Mouse (Mus musculus) lung, embryonic 16.5 days (tissue): ENCODE results near the gene Zfp735. TPM values are rescaled to one million over a fixed set of nuclear protein-coding genes. Genes with fewer than 3 reads are reported as not detected.

Experiments used
- ATAC-seq: fragments of 200-750 bp; cut with Nextera tagmentation; 2 replicates; pipeline ENCODE4 v1.8.0; 2017; ENCODE audit warnings: low read depth, mild to moderate bottlenecking, moderate library complexity
- H3K27ac ChIP-seq: fragments of 300-500 bp; sonication (generic); 2 replicates; pipeline ENCODE4 v1.5.1; 2014; ENCODE audit warnings: mild to moderate bottlenecking, control low read depth, low read length
- H3K27me3 ChIP-seq: fragments of 300-500 bp; sonication (generic); 2 replicates; pipeline ENCODE4 v1.6.1; 2014; ENCODE audit warnings: low read depth, low read length, mixed read lengths; ENCODE audit not compliant: control insufficient read depth, insufficient read depth
- H3K36me3 ChIP-seq: fragments of 300-500 bp; sonication (generic); 2 replicates; pipeline ENCODE4 v1.6.1; 2014; ENCODE audit warnings: low read length; ENCODE audit not compliant: control insufficient read depth, insufficient read depth
- H3K4me1 ChIP-seq: fragments of 300-500 bp; sonication (generic); replicated peaks from 2 replicates; pipeline ENCODE4 v1.6.1; 2014; ENCODE audit warnings: low read length, mixed read lengths; ENCODE audit not compliant: control insufficient read depth, insufficient read depth
- H3K4me2 ChIP-seq: fragments of 300-500 bp; sonication (generic); 2 replicates; pipeline ENCODE4 v1.6.1; 2014; ENCODE audit warnings: low read depth, low read length, control low read depth
- H3K4me3 ChIP-seq: fragments of 300-500 bp; sonication (generic); 2 replicates; pipeline ENCODE4 v1.5.1; 2014; ENCODE audit warnings: mild to moderate bottlenecking, low read length, control low read depth
- H3K9ac ChIP-seq: fragments of 300-500 bp; sonication (generic); 2 replicates; pipeline ENCODE4 v1.6.1; 2014; ENCODE audit warnings: low read length, control low read depth
- H3K9me3 ChIP-seq: fragments of 300-500 bp; sonication (generic); 2 replicates; pipeline ENCODE4 v1.6.1; 2016; ENCODE audit warnings: low read length; ENCODE audit not compliant: control insufficient read depth
- WGBS: fragments of 180-500 bp; shearing (Covaris S2); extraction: QIAGEN DNeasy Blood & Tissue Kit; methylation state at CpG from one replicate; pipeline ENCODE4 v1.1.7; 2014; 5-methylcytosine and 5-hydroxymethylcytosine counted together
- polyA plus RNA-seq: library from polyadenylated mRNA; unstranded; fragments of >200 nt; fragmentation: Nextera tagmentation; extraction: Ambion mirVana; gene quantifications from 2 replicates; pipeline ENCODE4 v1.2.1, GENCODE M21; 2015

The Zfp735 gene
- not detected in 2 replicates for polyA plus RNA-seq

GRCm38 (mm10) chr11:73688478-73688877, at the start of gene Zfp735:
Gene Zfp735 (plus strand): TSS chr11:73688778.
- H3K9me3 ChIP-seq, result no peaks in the 10 kb centered on the region
- no peak within 1 kb of the TSS for H3K27ac ChIP-seq
- WGBS, result 71% methylated on average over 2 of the region's 2 CpGs
- H3K4me3 ChIP-seq, result no peak within 1 kb of the TSS
- no peak for ATAC-seq
- no peaks in the 10 kb centered on the region for H3K4me1 ChIP-seq
- no peaks in the 10 kb centered on the region for H3K27me3 ChIP-seq
- no peak within 1 kb of the TSS for H3K9ac ChIP-seq
- H3K4me2 ChIP-seq, result no peak within 1 kb of the TSS
- H3K36me3 ChIP-seq, result no peaks in the 10 kb centered on the region

- no peak overlapping the region for H3K4me3 ChIP-seq
- H3K4me1 ChIP-seq, result no peaks in the 10 kb centered on the region
- H3K4me2 ChIP-seq, result no peak overlapping the region
- no peaks in the 10 kb centered on the region for H3K9me3 ChIP-seq
- H3K27me3 ChIP-seq, result no peaks in the 10 kb centered on the region
- ATAC-seq, result no peak
- no peaks in the 10 kb centered on the region for H3K36me3 ChIP-seq
- H3K27ac ChIP-seq, result no peak overlapping the region
- H3K9ac ChIP-seq, result no peak overlapping the region
Measured at GRCm38 (mm10) chr11:73759115-73759514, 70.5 kb downstream of the Zfp735 start.

Other genes starting within 250 kb of the Zfp735 start
- not detected in 2 replicates for gene Olfr380, start 231.3 kb upstream of the Zfp735 start, polyA plus RNA-seq
- not detected in 2 replicates for gene Olfr381, start 197.2 kb upstream of the Zfp735 start, polyA plus RNA-seq
- not detected in 2 replicates for gene Olfr382, start 171.6 kb upstream of the Zfp735 start, polyA plus RNA-seq
- not detected in 2 replicates for gene Olfr385, start 95.8 kb upstream of the Zfp735 start, polyA plus RNA-seq
- not detected in 2 replicates for gene Olfr384, start 90.2 kb upstream of the Zfp735 start, polyA plus RNA-seq
- not detected in 2 replicates for gene Olfr389, start 91.9 kb downstream of the Zfp735 start, polyA plus RNA-seq
- gene Olfr390, start 94.2 kb downstream of the Zfp735 start, polyA plus RNA-seq, result not detected in 2 replicates
- not detected in 2 replicates for gene Olfr391-ps, start 114.3 kb downstream of the Zfp735 start, polyA plus RNA-seq
- not detected in 2 replicates for gene Olfr392, start 128.3 kb downstream of the Zfp735 start, polyA plus RNA-seq
- not detected in 2 replicates for gene Olfr393, start 162.7 kb downstream of the Zfp735 start, polyA plus RNA-seq
- not detected in 2 replicates for gene Olfr394, start 202.0 kb downstream of the Zfp735 start, polyA plus RNA-seq
- not detected in 2 replicates for gene Olfr395, start 220.5 kb downstream of the Zfp735 start, polyA plus RNA-seq
- gene Olfr23, start 247.9 kb downstream of the Zfp735 start, polyA plus RNA-seq, result not detected in 2 replicates